Mouse (Mus musculus): Measurements from ENCODE around the gene Asb1. TPM values are rescaled to one million over a fixed set of nuclear protein-coding genes. Genes with fewer than 3 reads are reported as not detected.

The Asb1 gene
- 4.7 and 5.6 TPM in 2 replicates for polyA plus RNA-seq (2015; fragmentation: Nextera tagmentation; extraction: Ambion mirVana)

DNA sequence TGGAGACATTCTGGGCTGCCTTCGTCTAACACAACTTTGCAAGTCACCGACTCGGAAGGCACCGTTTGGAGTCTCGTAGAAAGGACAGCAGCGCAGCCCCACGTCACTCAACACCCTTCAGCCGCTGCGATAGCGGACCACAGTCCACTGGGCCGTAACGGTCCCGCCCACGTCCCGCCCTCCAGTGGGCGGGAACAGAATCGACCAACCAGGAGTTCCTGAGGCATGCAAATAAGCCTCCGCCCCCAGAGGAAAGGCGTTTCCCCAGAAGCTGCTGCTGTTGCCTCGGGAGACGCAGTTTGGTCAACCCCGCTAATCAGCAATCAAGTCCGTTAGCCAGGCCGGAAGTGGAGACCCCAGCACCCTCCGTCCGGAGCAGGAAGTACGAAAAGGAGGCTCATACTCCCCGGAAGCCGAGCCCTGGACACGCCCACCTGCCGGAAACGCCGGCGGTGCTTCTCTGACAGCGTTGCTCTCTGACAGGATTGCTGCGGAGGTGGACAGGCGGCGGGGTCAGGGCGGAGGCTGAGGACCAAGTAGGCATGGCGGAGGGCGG, at the start of gene Asb1:
Asb1 (plus strand) TSS at position 274 of the 556 bp plus-strand sequence.
- peaks cover 27% of the 10 kb centered on the region for H3K27me3 ChIP-seq
- ATAC-seq (ENCODE audit: insufficient number of reproducible peaks, low FRiP score, low TSS enrichment, low read depth), result peak; percentile 96
- H3K4me3 ChIP-seq (replicated peaks), result peak within 1 kb of the TSS; percentile 87
- H3K9me3 ChIP-seq (replicated peaks), result no peaks in the 10 kb centered on the region
- peak within 1 kb of the TSS; percentile 96 for H3K4me2 ChIP-seq (replicated peaks)
- peaks cover 15% of the 10 kb centered on the region for H3K4me1 ChIP-seq
- H3K9ac ChIP-seq, result peak within 1 kb of the TSS; percentile 66
- 0 out of 2 replicates have a peak within 1 kb of the TSS, but pooled peaks have one; percentile 7 for H3K27ac ChIP-seq (replicated peaks)
- 0 out of 2 replicates have a peak, but pooled peaks cover 5% of the 10 kb centered on the region for H3K36me3 ChIP-seq
- under 1% methylated on average over 41 of the region's 41 CpGs for WGBS

- H3K4me1 ChIP-seq, result peaks cover 21% of the 10 kb centered on the region
- ATAC-seq (ENCODE audit: insufficient number of reproducible peaks, low FRiP score, low TSS enrichment, low read depth), result no peak
- H3K4me2 ChIP-seq (replicated peaks), result no peak overlapping the region
- no peak overlapping the region for H3K9ac ChIP-seq
- 24% methylated on average over 2 of the region's 2 CpGs for WGBS
- no peak overlapping the region for H3K4me3 ChIP-seq (replicated peaks)
- no peaks in the 10 kb centered on the region for H3K36me3 ChIP-seq
- H3K27ac ChIP-seq (replicated peaks), result no peak overlapping the region
- no peaks in the 10 kb centered on the region for H3K27me3 ChIP-seq
- H3K9me3 ChIP-seq (replicated peaks), result no peaks in the 10 kb centered on the region
These were observed 47.6 kb upstream of the Asb1 start for GRCm38 (mm10) chr1:91492740-91493139.

DNA sequence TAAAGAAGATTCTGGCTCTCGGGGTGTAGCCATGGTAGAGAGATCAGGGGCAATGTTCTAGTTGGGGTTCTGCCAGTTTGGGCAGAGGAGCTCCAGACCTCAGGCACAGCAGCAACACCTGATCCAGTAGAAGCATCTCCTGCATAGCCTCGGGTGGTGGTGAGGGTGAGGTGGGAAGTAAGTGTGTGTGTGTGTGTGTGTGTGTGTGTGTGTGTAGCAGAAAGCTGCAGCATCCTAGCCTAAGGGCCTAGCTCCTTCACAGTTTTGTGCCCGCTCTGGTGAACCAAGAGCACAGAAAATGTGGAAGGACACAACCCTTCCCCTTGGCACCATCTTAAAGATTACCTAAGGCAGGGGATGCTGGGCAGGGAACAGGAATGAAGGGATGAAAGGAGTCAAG, 46.4 kb upstream of the Asb1 start:
- peaks cover 21% of the 10 kb centered on the region for H3K4me1 ChIP-seq
- H3K9ac ChIP-seq, result no peak overlapping the region
- H3K36me3 ChIP-seq, result no peaks in the 10 kb centered on the region
- whole genome bisulfite sequencing, result 30% methylated on average over 3 of the region's 3 CpGs
- peak overlapping the region; percentile 84 for H3K4me2 ChIP-seq (replicated peaks)
- no peaks in the 10 kb centered on the region for H3K9me3 ChIP-seq (replicated peaks)
- H3K27ac ChIP-seq (replicated peaks), result no peak overlapping the region
- peak overlapping the region; percentile 60 for H3K4me3 ChIP-seq (replicated peaks)
- no peaks in the 10 kb centered on the region for H3K27me3 ChIP-seq
- no peak for ATAC-seq (ENCODE audit: insufficient number of reproducible peaks, low FRiP score, low TSS enrichment, low read depth)

GRCm38 (mm10) chr1:91494457-91495140, 45.7 kb upstream of the Asb1 start, which contains the start of gene Traf3ip1:
Gene Traf3ip1, plus strand, starts transcription at chr1:91494647.
- H3K4me2 ChIP-seq (replicated peaks), result peak within 1 kb of the TSS; percentile 84
- WGBS, result under 1% methylated on average over 79 of the region's 79 CpGs
- H3K4me1 ChIP-seq, result peaks cover 21% of the 10 kb centered on the region
- peaks cover 6% of the 10 kb centered on the region for H3K36me3 ChIP-seq
- H3K9ac ChIP-seq, result peak within 1 kb of the TSS; percentile 61
- ATAC-seq (ENCODE audit: insufficient number of reproducible peaks, low FRiP score, low TSS enrichment, low read depth), result peak; percentile 95
- peak within 1 kb of the TSS; percentile 60 for H3K4me3 ChIP-seq (replicated peaks)
- H3K27ac ChIP-seq (replicated peaks), result no peak within 1 kb of the TSS
- H3K27me3 ChIP-seq, result no peaks in the 10 kb centered on the region
- H3K9me3 ChIP-seq (replicated peaks), result no peaks in the 10 kb centered on the region

DNA sequence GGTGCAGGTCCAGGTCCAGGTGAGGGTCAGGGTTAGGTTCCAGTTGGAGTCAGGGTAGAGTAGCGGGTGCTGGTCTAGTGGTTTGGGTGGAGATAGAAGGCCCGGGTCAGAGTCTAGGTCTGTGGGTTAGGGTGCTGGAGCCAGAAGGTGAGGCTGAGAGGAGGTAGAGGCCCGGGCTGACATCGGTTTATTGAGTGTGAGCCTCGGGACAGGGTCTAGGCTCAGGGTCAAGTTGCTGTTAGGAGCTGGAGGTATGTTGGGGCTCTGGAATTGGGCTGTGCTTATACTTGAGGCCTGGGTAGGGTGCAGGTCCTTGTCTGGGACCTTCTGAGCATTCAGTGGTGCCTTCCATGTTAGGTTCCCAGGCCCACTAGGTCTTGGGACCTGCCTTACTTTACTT, 45.0 kb upstream of the Asb1 start:
- Histone ChIP-seq H3K9ac (peak overlapping the region; percentile 61), H3K4me2 (replicated peaks) (peak overlapping the region; percentile 84), H3K36me3 (peaks cover 13% of the 10 kb centered on the region), H3K9me3 (replicated peaks) (no peaks in the 10 kb centered on the region), H3K4me3 (replicated peaks) (peak overlapping the region; percentile 60), H3K27ac (replicated peaks) (no peak overlapping the region), H3K27me3 (no peaks in the 10 kb centered on the region), H3K4me1 (peaks cover 21% of the 10 kb centered on the region)
- 41% methylated on average over 5 of the region's 5 CpGs for WGBS
- no peak for ATAC-seq (ENCODE audit: insufficient number of reproducible peaks, low FRiP score, low TSS enrichment, low read depth)

DNA sequence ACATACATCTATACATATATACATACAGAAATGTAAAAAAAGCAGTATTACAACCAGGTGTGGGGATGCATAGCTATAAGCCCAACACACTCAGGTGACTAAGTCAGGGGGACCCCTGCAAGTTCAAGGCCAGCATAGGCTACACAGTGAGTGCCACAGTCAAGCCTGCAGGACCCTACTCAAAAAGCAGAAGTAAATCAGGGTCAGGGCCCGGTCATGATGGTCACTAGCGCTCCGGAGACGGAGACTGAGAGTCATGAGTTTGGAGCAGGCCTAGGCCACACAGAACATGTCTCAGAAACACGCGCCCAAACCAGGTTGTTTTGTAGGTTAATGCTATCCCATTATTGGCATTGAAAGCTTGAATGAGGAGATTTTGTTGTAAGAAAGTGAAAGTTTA, 41.8 kb upstream of the Asb1 start:
- ATAC-seq (ENCODE audit: insufficient number of reproducible peaks, low FRiP score, low TSS enrichment, low read depth), result no peak
- no peak overlapping the region for H3K9ac ChIP-seq
- no peaks in the 10 kb centered on the region for H3K9me3 ChIP-seq (replicated peaks)
- 93% methylated on average over 6 of the region's 6 CpGs for WGBS
- no peak overlapping the region for H3K4me2 ChIP-seq (replicated peaks)
- peaks cover 21% of the 10 kb centered on the region for H3K4me1 ChIP-seq
- no peaks in the 10 kb centered on the region for H3K27me3 ChIP-seq
- H3K4me3 ChIP-seq (replicated peaks), result no peak overlapping the region
- H3K27ac ChIP-seq (replicated peaks), result no peak overlapping the region
- H3K36me3 ChIP-seq, result peaks cover 33% of the 10 kb centered on the region

DNA sequence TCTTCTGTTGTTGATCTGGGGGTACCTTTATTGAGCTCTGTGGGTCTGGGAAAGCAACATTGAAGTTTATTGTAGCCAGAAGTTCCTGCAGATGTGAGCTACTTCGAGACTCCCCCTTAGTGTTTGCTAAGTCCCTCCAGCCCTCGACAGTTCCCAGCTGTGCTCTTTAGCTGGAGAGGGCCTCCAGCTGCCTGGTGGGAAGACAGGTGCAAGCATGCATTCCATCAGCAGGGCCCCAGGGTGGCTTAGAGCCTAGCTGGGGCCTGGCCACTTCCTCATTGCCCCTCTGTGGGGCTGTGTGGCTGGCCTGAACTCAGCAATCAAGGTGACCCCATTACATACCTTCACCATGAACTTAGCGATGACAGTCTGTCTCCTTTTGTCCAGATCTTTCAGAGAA, 35.7 kb upstream of the Asb1 start:
- no peak for ATAC-seq (ENCODE audit: insufficient number of reproducible peaks, low FRiP score, low TSS enrichment, low read depth)
- WGBS, result 52% methylated on average over 3 of the region's 3 CpGs
- peaks cover 54% of the 10 kb centered on the region for H3K36me3 ChIP-seq

DNA sequence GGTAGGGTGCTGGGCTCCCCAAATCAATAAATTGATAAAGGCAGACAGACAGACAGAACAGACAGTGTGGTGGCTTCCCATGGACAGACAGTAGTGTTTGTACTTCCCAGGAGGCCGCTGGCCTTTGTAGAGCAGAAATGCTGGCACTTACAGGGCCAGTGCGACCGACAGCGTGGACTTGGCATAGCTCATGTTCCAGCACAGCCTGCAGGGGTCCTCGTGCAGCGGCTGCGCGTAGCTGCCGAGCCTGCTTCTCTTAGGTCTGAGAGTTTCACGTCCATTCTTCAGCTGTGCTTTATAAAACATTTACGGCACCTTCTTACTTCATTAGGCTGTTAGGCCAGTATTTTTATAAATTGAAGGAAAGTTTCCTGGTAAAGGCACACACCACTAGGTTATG, 25.4 kb upstream of the Asb1 start:
- H3K27ac ChIP-seq (replicated peaks), result no peak overlapping the region; the same call in 1 of the 2 replicates
- H3K9ac ChIP-seq, result no peak overlapping the region
- no peaks in the 10 kb centered on the region for H3K27me3 ChIP-seq
- H3K4me1 ChIP-seq, result 0 out of 2 replicates have a peak, but pooled peaks cover 4% of the 10 kb centered on the region
- H3K9me3 ChIP-seq (replicated peaks), result no peaks in the 10 kb centered on the region
- H3K36me3 ChIP-seq, result peaks cover 19% of the 10 kb centered on the region
- 85% methylated on average over 11 of the region's 11 CpGs for WGBS
- H3K4me2 ChIP-seq (replicated peaks), result no peak overlapping the region
- H3K4me3 ChIP-seq (replicated peaks), result no peak overlapping the region
- ATAC-seq (ENCODE audit: insufficient number of reproducible peaks, low FRiP score, low TSS enrichment, low read depth), result no peak

More for the DNA sequence above, 35.7 kb upstream of the Asb1 start:
- H3K9ac ChIP-seq, result no peak overlapping the region
- H3K27ac ChIP-seq (replicated peaks), result no peak overlapping the region
- no peaks in the 10 kb centered on the region for H3K9me3 ChIP-seq (replicated peaks)
- no peak overlapping the region for H3K4me3 ChIP-seq (replicated peaks)
- no peaks in the 10 kb centered on the region for H3K27me3 ChIP-seq
- H3K4me1 ChIP-seq, result no peaks in the 10 kb centered on the region
- no peak overlapping the region for H3K4me2 ChIP-seq (replicated peaks)

DNA sequence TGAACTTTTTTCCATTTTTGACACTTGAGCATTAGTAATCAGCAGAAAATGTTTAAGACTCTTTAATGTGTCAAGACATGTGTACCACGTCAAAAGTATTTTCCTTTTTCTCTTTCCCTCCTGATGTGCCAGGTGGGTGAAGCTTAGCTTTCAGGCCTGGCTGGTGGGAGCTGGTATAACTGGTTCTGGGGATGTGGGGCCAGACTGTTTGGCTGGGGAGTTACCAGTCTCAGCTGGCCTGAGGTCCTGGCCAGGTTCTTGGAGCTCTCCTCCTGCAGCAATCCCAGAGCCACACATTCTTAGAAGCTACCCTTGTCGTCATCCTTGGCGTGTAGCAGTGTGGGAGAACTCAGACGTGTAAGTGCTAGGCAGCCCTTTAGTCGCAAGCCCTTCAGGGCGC, 24.7 kb upstream of the Asb1 start:
- no peaks in the 10 kb centered on the region for H3K27me3 ChIP-seq
- ATAC-seq (ENCODE audit: insufficient number of reproducible peaks, low FRiP score, low TSS enrichment, low read depth), result no peak
- H3K4me1 ChIP-seq, result 0 out of 2 replicates have a peak, but pooled peaks cover 4% of the 10 kb centered on the region
- H3K9me3 ChIP-seq (replicated peaks), result no peaks in the 10 kb centered on the region
- H3K4me3 ChIP-seq (replicated peaks), result no peak overlapping the region
- H3K4me2 ChIP-seq (replicated peaks), result no peak overlapping the region
- H3K9ac ChIP-seq, result no peak overlapping the region
- H3K27ac ChIP-seq (replicated peaks), result peak overlapping the region; percentile 68; the same call in 1 of the 2 replicates
- peaks cover 18% of the 10 kb centered on the region for H3K36me3 ChIP-seq
- 70% methylated on average over 6 of the region's 6 CpGs for WGBS

DNA sequence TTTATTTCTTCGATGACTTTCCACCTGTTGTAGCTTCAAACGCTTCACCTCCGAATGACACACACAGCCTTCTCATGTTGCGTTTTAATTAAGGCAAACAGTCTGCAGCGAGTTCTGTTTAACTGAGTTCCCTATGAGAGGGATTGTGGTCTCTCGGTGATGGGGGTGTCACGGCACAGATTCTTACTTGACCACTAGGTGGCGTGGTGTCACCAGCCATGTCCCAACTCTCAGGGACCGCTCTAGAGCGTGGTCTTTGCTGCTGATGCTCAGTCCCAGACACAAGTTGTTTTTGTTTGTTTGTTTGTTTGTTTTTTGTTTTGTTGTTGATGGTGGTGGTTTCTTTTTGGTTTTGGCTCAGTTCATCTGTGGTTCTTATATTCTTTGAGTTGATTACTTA, 16.6 kb upstream of the Asb1 start:
- Histone ChIP-seq H3K27ac (replicated peaks) (no peak overlapping the region), H3K9me3 (replicated peaks) (no peaks in the 10 kb centered on the region), H3K4me2 (replicated peaks) (no peak overlapping the region), H3K9ac (no peak overlapping the region), H3K4me1 (no peaks in the 10 kb centered on the region), H3K4me3 (replicated peaks) (no peak overlapping the region), H3K36me3 (peaks cover 40% of the 10 kb centered on the region), H3K27me3 (no peaks in the 10 kb centered on the region)
- WGBS, result 10% methylated on average over 10 of the region's 10 CpGs
- no peak for ATAC-seq (ENCODE audit: insufficient number of reproducible peaks, low FRiP score, low TSS enrichment, low read depth)

DNA sequence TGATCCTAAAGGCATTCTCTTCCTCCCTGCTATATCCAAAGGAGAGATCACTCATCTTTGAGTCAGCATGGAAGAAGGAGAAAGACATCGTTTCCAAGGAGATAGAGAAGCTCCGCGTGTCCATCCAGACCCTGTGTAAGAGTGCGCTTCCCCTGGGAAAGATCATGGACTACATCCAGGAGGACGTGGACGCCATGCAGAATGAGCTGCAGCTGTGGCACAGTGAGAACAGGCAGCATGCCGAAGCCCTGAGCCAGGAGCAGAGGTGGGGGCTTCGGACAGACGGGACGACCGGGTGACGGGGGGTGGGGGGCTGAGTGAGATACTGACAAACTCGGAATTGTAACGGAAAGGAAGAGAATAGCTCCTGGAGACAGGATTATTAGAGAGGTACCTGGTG, 14.5 kb upstream of the Asb1 start:
- Histone ChIP-seq H3K4me3 (replicated peaks) (no peak overlapping the region), H3K27ac (replicated peaks) (no peak overlapping the region), H3K4me2 (replicated peaks) (no peak overlapping the region), H3K36me3 (peaks cover 37% of the 10 kb centered on the region), H3K4me1 (no peaks in the 10 kb centered on the region), H3K27me3 (no peaks in the 10 kb centered on the region), H3K9ac (no peak overlapping the region), H3K9me3 (replicated peaks) (no peaks in the 10 kb centered on the region)
- no peak for ATAC-seq (ENCODE audit: insufficient number of reproducible peaks, low FRiP score, low TSS enrichment, low read depth)
- WGBS, result 80% methylated on average over 14 of the region's 14 CpGs

Data from embryonic facial prominence, embryonic 15.5 days (tissue).